Mouse (Mus musculus): ENCODE measurements around the gene Olfr110. TPM values are rescaled to one million over a fixed set of nuclear protein-coding genes. Genes with fewer than 3 reads are reported as not detected.
"Not testable (repeated sequence)": the region's sequence is repeated elsewhere in the genome, so short reads cannot be mapped to it uniquely, and the experiment has no call there.

The Olfr110 gene
- total RNA-seq (2021), result not detected
- long read RNA-seq, experiment 1, result 0 reads
- long read RNA-seq, experiment 2, partial matches to known transcripts, result 0 of 1 reads
- long read RNA-seq, experiment 2, other reads (novel, unspliced or antisense), result 0 of 1 reads

- no peak for DNase-seq (ENCODE audit: low spot score in 2 of 2)
These were observed at the start of gene Olfr110 for GRCm38 (mm10) chr17:37491930-37492518. Gene Olfr110, plus strand, starts transcription at chr17:37492468.

GRCm38 (mm10) chr17:37445180-37445579 is 47.1 kb upstream of the Olfr110 start, which contains the start of gene Olfr108:
Gene Olfr108, plus strand, starts transcription at chr17:37445480.
- no peak for DNase-seq (ENCODE audit: low spot score in 2 of 2)

- DNase-seq (ENCODE audit: low spot score in 2 of 2), result no peak
These were observed 33.7 kb upstream of the Olfr110 start, which contains the start of gene Olfr109 for GRCm38 (mm10) chr17:37458616-37459015. Gene Olfr109, plus strand, starts transcription at chr17:37458916.

- DNase-seq (ENCODE audit: low spot score in 2 of 2), result no peak
These were observed 8.8 kb upstream of the Olfr110 start, which contains the start of gene H2-M2 for GRCm38 (mm10) chr17:37483452-37483851. Gene H2-M2, minus strand, starts transcription at chr17:37483552.

GRCm38 (mm10) chr17:37507730-37508129 is 15.5 kb downstream of the Olfr110 start, which contains the start of gene Olfr111:
Gene Olfr111, plus strand, starts transcription at chr17:37508030.
- DNase-seq (ENCODE audit: low spot score in 2 of 2), result no peak

- DNase-seq (ENCODE audit: low spot score in 2 of 2), result not testable (repeated sequence)
These were observed 32.3 kb downstream of the Olfr110 start for GRCm38 (mm10) chr17:37524612-37525011.

- DNase-seq (ENCODE audit: low spot score in 2 of 2), result not testable (repeated sequence)
These were observed 33.2 kb downstream of the Olfr110 start for GRCm38 (mm10) chr17:37525427-37525826.

GRCm38 (mm10) chr17:37535173-37535572 is 42.9 kb downstream of the Olfr110 start:
- no peak for DNase-seq (ENCODE audit: low spot score in 2 of 2)

- not testable (repeated sequence) for DNase-seq (ENCODE audit: low spot score in 2 of 2)
These were observed 46.1 kb downstream of the Olfr110 start for GRCm38 (mm10) chr17:37538416-37538815.

GRCm38 (mm10) chr17:37541454-37542119 is 49.3 kb downstream of the Olfr110 start:
- no peak for DNase-seq (ENCODE audit: low spot score in 2 of 2)

- no peak for DNase-seq (ENCODE audit: low spot score in 2 of 2)
These were observed 51.6 kb downstream of the Olfr110 start for GRCm38 (mm10) chr17:37543800-37544435.

Other genes with a start within 250 kb of the Olfr110 start
- not detected for gene Olfr98, start 228.7 kb upstream of the Olfr110 start, total RNA-seq (2021)
- gene H2-M3, start 222.2 kb upstream of the Olfr110 start, total RNA-seq (2021), result 1 to 10 TPM; 4.3 to 5.6 TPM
- gene Olfr99, start 209.0 kb upstream of the Olfr110 start, total RNA-seq (2021), result not detected
- not detected for gene Olfr101, start 188.2 kb upstream of the Olfr110 start, total RNA-seq (2021)
- gene Olfr102, start 175.4 kb upstream of the Olfr110 start, total RNA-seq (2021), result not detected
- gene Olfr103, start 152.8 kb upstream of the Olfr110 start, total RNA-seq (2021), result not detected
- gene Olfr104-ps, start 132.9 kb upstream of the Olfr110 start, total RNA-seq (2021), result not detected
- gene Olfr105-ps, start 113.4 kb upstream of the Olfr110 start, total RNA-seq (2021), result not detected
- not detected for gene Olfr106-ps, start 102.1 kb upstream of the Olfr110 start, total RNA-seq (2021)
- not detected for gene Olfr107, start 93.2 kb upstream of the Olfr110 start, total RNA-seq (2021)
- gene Olfr108, start 47.0 kb upstream of the Olfr110 start, total RNA-seq (2021), result not detected
- not detected for gene Olfr109, start 33.6 kb upstream of the Olfr110 start, total RNA-seq (2021)
- gene H2-M2, start 8.9 kb upstream of the Olfr110 start, total RNA-seq (2021), result under 1 TPM in 1 of 2 experiments, not detected in 1; 0.20 TPM
- not detected for gene Olfr111, start 15.6 kb downstream of the Olfr110 start, total RNA-seq (2021)
- gene Olfr112, start 77.0 kb downstream of the Olfr110 start, total RNA-seq (2021), result not detected
- gene Olfr113, start 85.2 kb downstream of the Olfr110 start, total RNA-seq (2021), result not detected
- not detected for gene Olfr114, start 100.3 kb downstream of the Olfr110 start, total RNA-seq (2021)
- not detected for gene Olfr115, start 134.6 kb downstream of the Olfr110 start, total RNA-seq (2021)
- not detected for gene Olfr116, start 134.7 kb downstream of the Olfr110 start, total RNA-seq (2021)
- not detected for gene Olfr117, start 171.3 kb downstream of the Olfr110 start, total RNA-seq (2021)
- not detected for gene Olfr118, start 174.5 kb downstream of the Olfr110 start, total RNA-seq (2021)
- not detected for gene Olfr119, start 204.1 kb downstream of the Olfr110 start, total RNA-seq (2021)
- gene Olfr120, start 229.3 kb downstream of the Olfr110 start, total RNA-seq (2021), result not detected

Measured in adrenal gland, postnatal 4 days (tissue).